Mouse (Mus musculus): ENCODE measurements at regions not wholly inside any gene's neighbourhood (a gene's known extent, or its start where the extent isn't known, plus 50 kb on each side); places are given as distances from the start of the nearest gene placed in this dataset.

DNA sequence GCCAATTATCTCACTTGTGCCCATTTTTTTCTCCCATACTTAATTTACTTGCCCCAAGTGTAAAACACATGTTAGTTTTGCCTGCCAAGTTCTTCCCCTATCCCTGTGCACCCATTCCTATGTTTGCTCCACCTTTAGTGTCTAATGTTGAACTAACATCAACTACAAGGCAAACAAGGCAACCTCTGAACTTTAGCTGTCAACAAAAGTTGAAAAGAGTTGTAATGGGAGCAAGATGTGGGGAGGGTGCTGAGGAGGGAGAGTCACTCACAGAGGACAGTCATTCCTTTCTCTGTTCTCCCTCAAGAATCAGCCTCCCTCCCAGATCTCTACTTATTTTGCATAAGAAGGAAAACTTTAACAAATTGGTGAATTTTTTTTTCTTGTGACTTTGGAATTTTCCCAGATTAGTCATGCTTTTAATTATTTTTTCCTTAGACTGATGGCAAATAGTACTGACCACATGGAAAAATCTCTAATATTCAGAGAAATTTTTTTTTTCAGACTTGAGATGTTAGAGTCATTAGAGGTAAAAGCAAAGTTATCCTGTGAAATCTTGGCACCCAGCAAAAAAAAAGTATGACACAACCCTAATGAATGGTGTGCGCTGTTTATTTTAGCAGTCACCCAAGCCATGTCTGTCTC is 2710.6 kb upstream of the Gm7489 start:
- no peak for TF ChIP-seq CEBPB (IDR thresholded peaks at IDR 0.05; ENCODE audit: low read depth)
- TF ChIP-seq CTCF (IDR thresholded peaks at IDR 0.05; ENCODE audit: control insufficient read depth, insufficient read depth, insufficient read length): no peak
- TF ChIP-seq MAX (IDR thresholded peaks at IDR 0.05): no peak
